Mouse (Mus musculus) frontal cortex, adult 2 months (tissue): ENCODE measurements around the gene Hira. TPM values are rescaled to one million over a fixed set of nuclear protein-coding genes. Genes with fewer than 3 reads are reported as not detected.
A peak's percentile ranks its signal among the peaks of the same experiment; 100 is the strongest.
"Not testable (repeated sequence)": the region's sequence is repeated elsewhere in the genome, so short reads cannot be mapped to it uniquely, and the experiment has no call there.

Source experiments
- DNase-seq, 2 experiments: peaks; one replicate each; pipeline ENCODE4 v3.0.0; 2022; ENCODE audit warnings: low spot score in 1 of 2; ENCODE audit errors: extremely low spot score in 1 of 2
- polyA plus RNA-seq: library from polyadenylated mRNA; depleted of rRNA; stranded (reverse); fragments of >200 nt; gene quantifications from 2 replicates; pipeline ENCODE4 v1.2.3, GENCODE M21; 2012; rRNA removed

Gene Hira
- polyA plus RNA-seq = 70.1 and 70.6 TPM in 2 replicates

DNA sequence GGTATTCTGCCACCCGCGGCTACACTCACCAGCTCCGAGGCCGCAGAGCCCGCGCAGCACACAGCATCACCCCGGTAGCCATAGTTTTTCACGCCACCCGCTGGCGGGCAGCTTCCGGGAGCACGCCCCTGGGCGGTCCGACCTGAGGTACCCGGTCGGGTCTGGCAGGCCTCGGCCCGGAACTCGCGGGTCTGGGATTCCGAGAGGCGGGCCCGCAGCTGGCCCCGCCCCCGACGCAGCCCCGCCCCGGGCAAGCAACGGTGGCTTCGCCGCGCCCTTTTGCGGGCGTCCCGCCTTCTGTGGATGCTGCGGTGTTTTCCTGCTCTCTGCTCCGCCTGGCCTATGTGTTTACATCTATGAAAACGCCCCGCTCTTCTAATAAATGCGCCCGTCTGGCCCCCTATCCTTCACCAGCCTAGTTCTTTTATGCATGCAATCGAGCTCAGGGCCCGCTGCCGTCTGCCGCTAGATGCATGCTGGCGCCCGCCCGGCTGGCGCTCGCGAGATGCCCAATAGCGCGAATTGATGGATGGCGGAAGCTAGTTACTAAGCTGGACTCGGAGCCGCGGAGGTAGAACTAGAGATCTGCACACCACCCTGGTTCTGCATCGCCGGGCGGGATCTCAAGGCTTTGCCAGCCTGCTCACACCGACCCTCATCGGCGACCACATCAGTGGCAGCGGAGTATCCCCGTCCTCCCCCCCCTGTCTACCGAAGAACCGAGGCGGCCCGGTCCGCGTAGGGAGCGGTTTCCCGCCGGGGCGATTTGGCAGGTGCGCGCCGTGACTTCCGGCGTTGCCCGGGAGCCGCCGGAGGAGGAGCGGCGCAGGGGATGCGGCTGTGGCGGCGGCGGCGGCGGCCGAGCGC lies at the start of gene Hira, which contains the start of gene Mrpl40:
TSS of gene Hira (plus strand) at position 596 of the 867 bp plus-strand sequence.
TSS of gene Mrpl40 (minus strand) at position 421 of the 867 bp plus-strand sequence.
- peak; percentile 87 to 92 for DNase-seq

DNA sequence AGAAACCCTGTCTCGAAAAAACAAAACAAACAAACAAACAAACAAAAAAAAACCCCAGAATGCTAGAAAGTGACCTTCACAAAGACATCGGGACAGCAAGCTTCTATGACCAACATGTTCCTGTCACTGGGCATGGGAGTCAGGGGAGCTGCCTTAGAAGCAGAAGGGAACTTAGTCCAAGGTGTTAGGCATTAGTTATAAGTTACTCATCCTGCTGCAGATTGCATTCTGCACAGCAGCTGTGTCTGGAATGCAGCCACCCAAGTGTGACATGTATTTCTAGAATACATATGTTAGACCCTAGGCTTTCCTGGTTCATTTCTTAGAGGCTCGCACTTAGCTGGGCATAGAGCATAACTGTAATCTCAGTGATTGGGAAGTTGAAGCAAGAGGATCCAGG lies 48.2 kb upstream of the Hira start:
- DNase-seq = no peak

DNA sequence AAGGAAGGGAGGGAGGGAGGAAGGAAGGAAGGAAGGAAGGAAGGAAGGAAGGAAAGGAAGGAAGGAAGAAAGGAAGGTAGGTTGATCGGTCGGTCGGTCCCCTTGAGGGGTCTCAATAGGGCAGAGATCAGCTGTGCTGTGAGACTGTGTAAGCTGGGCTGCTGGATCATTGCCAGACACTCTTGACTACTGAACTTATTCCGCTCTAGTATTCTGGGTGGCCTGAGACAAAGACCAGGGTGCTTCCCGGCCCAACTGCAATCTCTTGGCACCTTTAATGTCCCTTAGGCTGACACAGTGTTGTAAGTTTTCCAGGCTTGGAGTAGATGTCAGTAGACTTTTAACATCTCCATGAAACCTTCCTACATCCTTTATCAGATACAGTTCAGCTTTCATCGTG lies 47.7 kb upstream of the Hira start:
- no peak for DNase-seq

DNA sequence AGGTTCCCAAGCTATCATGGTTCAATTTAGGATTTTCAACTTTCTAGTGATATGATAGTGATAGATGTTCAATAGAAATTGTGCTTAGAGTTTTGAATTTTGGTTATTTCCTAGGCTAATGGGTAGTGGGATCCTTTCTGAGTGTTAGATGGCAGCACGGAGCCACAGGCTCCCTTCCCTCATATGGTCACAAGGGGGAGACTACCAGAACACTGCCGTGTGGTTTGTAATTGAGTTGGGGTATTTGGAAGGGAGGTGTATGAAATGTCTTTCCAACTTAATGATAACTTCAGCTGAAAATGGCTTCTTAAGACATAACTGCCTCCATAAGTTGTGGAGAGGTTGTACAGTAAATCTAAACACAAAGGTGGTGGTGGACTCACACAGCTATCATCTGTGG lies 43.4 kb upstream of the Hira start:
- DNase-seq = no peak

DNA sequence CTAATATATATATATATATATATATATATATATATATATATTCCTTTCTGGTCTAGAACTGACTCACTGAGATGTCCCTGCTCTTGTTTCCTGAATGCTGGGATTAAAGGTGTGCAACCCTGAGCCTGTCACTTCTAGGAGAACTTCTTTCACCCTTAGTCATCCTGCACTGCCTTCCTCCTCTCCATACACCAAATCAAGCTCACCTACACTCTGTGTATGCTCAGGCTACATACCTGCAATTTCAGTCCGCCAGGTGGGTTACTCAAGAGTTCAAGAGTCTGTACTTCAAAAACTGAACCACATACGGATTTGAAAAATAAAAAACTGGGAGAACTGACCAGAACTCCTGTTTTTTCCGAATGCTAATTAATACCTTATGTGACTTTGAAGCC lies 40.8 kb upstream of the Hira start:
- no peak for DNase-seq

DNA sequence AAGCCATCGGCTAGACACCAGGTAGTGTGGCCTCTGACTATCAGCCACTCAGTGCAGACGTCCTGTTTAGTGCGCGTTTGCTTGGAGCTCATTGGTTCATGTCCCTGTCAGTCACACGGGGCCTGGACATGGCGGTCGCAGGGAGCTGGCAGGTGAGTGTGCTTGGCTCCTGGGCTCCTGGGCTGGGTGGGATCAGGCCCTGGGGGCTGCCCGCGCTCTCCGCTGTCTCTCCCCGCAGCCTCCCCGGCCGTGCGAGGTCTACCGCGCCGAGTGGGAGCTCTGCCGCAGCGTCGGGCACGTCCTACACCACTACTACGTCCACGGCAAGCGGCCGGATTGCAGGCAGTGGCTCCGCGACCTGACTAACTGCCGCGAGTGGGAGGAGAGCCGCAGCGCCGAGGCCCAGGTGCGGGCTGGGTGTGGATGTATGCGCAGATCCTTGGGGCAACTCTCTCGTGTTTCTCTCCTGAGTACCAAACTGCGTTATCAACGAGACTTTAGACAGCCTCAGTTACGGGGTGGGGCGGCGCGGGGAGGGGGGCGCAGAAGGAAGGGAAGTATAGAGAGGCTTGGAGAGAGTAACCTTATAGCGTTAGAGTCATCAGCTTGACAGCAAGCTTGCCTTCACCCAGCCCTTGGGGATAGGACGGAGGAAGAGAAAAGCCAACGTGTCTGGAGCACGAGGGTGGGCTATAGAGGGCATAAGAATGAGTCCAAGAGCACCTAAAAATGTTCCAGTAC lies 40.2 kb upstream of the Hira start, which contains the start of the genes 2510002D24Rik and Gm28539:
TSS of gene 2510002D24Rik (plus strand) at position 111 of the 741 bp plus-strand sequence.
TSS of gene Gm28539 (plus strand) at position 117 of the 741 bp plus-strand sequence.
- peak; percentile 90 to 96 for DNase-seq

DNA sequence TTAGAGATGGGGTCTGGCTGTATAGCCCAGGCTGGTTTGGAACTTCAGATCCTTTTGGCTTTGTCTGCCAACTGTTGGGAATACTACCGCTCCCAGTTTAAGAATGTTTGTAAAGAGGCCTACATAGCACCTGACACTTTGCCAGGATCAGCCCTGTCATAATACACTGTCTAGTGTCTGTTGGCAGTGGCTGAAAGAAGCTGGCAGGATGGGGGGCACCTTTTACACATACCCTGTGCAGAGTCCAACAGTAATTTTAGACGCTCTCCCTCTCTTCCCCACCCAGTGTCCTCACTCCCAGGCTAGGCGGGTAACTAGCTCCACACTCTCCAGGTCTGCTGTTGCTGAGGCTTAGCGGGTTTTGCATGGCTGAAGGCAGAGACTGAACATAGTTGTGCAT lies 38.5 kb upstream of the Hira start:
- DNase-seq = no peak

DNA sequence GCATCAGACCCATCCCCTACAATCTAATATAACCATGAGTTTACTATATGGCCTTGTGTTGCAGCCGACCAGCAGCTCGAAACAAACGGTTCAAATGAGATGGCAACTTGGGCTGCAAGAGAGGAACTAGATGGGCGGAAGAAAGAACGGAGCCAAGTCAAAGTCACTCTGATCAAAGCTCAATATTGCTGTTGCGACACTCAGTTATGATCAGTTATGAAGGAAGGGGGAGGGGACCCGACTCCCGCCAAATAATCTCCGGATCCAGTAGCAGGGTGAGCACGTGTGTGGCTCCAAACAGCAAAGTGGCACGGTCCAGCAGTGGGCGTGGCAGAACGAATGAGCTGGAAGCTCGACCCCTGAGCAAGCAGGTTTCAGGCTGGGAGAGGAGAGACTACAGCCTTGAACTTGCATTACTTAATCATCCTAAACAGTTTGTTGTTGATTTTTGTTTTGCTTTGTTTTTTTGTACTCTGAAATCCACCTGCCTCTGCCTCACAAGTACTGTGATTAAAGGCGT lies 30.5 kb upstream of the Hira start:
- DNase-seq = no peak

DNA sequence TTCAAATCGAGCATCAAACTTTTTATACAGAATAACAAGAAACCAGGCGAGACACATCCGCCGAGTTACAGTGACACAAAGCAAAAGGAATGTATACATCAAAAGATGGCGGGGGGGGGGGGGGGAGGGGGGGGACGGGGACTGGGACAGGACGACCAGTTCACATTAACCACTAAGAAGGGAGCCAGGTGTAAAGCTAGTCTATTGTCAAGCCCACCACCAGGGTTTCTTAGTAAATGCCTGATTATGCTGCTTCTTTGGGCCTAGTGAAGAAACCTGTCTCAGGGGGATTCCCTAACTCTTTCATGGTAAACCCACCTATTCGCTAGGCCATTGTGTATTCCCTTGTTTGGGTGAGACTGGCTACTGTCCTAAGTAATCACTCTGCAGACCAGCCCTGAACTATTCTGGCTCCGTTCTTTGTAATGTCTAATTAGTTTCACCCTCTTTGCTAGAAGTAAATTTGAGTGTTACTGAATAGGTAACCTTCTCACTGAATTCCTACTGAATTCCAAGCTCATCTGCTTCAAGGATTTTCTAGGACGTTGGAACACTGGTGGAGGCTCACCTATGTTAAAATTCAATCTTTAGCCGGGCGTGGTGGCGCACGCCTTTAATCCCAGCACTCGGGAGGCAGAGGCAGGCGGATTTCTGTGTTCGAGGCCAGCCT lies 27.2 kb upstream of the Hira start:
- DNase-seq = not testable (repeated sequence)

DNA sequence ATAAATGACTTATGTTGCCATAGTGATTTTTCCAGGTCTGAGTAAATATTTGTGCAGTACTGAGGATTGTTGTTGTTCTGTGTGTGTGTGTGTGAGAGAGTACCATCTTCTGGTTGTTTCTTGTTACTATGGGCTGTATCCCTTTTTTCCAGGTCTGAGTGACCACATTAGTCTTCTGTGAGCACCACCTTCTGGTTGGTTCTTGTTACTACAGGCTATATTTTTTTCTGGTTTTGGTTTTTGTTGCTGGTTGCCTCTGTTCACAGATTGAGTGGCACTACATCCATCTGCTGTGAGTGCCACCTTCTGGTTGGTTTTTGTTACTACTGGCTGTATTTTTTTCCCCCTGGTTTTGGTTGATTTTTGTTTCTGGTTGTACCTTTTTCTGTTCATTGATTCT lies 18.3 kb upstream of the Hira start:
- DNase-seq = peak in 1 of 2 experiments; percentile 74

DNA sequence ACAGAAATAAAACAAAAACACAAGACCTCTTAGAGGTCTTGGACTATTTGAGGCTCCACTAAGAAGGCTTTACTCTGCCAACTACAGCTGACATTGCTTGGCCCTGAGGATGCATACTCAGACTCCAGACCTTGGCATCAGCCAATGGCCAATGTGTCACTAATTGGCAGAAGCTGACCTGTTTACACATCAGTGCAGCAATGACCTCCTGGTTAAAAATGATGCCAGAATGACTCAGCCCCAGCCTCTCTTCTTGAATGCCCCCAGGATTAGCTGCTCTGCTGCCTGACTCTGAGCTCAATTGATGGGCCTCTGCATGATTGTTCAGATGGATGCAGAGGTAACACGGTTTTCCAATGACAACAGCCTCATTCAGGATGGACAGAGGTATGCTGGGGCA lies 16.7 kb upstream of the Hira start:
- no peak for DNase-seq

DNA sequence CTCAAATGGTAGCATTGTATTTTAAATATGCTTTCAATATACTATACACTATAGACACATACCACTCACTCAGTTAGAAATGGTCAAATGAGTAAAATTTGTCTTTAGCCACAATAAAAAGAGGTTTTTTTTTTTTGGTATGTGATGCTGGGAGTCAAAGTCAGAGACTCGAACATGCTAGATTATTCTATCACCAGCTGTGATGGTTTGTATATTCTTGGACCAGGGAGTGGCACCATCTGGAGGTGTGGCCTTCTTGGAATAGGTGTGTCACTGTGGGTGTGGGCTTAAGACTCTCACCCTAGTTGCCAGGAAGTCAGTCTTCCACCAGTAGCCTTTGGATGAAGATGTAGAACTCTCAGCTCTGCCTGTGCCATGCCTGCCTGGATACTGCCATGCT lies 6.3 kb upstream of the Hira start:
- DNase-seq = not testable (repeated sequence)

DNA sequence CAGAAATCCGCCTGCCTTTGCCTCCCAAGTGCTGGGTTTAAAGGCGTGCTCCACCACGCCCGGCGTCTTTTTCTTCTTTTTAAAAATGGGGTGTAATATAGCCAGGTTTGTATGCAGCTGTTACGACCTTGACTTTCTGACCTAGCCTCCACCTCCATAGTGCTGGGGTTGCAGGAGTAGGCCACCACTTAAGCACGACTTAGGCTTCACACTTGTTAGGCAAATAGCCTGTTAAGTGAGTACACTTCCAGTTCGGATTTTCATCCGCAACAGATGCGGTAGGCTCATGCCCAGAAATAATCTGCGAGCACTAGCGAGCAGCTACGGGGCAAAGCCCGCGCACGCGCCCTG lies 771 bp upstream of the Hira start:
- no peak for DNase-seq

DNA sequence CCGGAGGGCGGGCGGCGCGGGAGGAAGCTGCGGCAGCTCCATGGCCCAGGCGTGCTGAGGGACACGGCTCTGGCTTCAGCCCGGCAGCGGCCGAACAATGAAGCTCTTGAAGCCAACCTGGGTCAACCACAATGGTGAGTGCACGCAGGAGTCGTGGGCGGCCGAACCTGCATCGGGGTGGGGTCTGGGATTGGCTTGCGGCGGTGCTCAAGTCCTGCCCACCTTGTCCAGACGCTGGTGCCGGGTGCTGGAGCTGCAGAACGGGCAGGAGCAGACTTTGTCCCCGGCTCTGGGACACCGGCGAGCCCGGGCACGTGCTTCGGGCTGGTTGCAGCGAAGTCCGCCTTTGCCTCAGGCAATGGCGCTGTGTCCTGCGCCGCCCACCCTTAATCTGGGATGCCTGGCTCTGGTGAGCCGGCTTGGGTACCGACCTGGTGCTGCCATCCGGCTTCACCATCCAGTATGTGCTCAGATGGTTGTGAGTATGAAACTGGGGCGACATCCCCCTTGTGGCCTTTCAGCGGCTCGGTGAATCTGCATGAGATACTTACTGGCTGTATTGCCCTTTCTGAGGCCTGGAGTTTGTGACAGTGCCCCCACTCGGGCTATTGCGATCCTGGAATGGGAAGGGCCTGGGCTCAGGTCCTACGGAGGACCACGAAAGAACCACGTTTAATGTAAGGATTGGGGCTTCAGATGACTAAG lies 701 bp downstream of the Hira start:
- peak; percentile 32 to 57 for DNase-seq

DNA sequence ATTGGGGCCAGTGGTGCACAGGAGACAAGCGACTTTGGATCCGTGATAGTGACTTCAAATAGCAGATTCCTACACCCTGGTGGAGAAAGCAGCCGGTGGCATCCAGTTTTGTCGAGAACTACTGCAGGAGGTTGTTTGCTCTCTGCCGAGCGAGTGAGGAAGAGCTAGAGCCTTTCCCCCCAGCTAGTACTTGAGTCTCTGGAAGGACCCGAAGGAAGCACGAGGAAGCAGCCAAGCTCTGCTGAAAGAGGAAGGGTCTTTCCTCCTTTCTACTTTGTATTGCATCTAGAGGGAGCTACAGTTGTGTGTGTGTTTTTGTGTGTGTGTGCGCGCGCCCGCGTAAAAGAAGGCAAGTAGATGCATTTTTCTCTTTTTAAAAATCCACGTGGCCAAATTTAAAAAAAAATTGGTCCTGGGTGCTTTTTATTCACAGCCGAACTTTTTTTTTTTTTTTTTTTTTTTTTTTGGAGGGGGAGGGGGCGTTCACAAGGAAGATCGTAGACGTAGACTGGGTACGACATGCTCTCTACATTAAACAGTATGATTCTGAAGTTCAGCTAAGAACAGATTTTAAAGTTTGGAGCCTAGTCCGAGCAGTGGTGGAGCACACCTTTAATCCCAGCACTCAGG lies 1.4 kb downstream of the Hira start:
- peak in 1 of 2 experiments; percentile 10 for DNase-seq

DNA sequence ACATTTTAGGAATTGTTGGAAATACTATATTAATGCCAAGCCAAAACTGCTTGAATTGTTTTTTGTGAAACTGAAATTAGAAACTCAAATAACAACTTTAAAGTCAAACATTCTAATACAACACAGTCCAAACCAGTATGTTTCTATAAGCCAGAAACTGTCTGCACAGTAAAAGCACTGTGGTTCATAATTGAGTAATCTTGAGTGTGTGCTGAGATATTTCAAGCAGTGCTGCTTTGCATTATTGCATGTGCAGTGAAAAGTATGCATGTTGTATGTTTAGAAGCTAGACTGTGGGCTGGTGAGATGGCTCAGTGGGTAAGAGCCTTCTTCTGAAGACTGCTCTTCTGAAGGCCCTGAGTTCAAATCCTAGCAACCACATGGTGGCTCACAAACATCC lies 7.2 kb downstream of the Hira start:
- no peak for DNase-seq

DNA sequence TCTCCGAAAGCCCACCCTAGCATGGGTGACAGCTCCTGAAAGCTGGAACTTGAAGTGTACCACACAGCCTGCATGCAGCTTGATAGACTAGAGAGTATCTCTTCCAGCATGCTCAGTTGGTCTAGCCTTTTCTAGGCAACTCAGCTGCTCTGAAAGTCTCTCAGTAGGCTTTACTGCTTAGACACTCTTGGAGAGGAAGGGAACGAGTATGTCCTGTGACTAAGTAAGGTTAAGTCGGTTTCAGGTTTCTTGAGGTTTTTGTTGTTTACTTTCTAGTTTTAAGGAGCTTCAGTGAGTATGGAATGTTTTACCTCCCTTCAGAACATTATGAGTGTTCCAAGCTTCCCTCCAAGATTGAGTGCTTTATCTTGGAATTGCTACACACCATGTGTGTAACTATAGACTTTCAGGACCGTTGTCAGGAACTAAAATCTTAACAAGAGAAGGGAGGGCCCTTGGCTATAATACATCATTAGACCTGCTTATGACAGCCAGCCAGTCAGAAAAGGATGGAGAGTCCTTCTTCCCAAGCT lies 17.1 kb downstream of the Hira start:
- DNase-seq = no peak

DNA sequence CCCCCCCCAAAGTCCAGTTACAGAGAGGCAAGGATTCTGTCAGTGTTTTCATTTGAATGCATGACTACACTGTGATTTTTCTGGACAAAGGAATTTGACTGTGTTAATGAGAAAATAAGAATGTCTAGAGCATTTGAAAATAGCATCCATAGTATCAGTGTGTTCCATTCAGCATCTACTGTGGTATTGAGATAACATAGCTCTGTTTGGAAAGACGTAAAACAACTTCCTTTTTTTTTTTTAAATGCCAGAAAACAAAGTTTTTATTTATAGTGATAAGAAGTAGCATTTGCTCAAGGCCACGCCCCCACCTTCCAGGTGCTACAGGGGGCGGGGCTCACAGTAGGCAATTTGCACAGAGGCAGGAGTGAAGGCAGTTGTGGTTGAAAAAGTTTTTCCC lies 18.4 kb downstream of the Hira start:
- no peak for DNase-seq

DNA sequence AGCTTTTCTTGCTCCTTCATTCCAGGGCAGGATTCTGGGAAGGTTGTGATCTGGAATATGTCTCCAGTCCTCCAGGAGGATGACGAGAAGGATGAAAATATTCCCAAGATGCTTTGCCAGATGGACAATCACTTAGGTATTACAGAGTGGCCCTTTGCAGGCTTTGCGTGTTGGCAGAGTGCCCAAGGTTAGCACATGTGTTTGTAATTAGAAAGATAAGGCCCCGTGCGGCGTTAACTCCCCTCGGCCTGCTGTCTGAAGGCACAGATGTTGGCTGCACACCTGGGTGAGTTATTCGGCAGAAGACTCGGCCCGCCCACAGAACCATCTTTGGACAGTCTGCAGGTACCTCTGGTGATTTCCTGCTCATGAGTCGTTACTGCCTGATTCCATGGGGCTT lies 19.6 kb downstream of the Hira start:
- DNase-seq = no peak

DNA sequence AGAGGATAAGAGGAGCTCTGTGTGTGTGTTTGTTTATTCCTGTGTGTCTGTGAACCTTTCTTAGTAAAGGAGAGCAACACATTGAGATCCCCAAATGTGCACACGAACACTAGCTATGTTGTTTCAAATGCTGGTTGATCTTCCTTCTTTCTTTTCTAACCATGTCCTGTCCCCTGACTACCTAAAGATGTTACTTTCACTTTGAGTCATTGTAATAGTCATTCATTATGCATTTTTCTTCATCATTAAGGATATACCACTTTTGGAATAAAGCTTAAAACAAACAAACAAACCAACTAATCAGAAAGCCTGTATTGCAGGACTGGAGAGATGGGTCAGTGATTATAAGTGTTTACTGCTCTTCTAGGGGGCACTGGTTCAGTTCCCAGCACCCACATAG lies 28.8 kb downstream of the Hira start:
- DNase-seq = no peak
